Mouse (Mus musculus): Measurements from ENCODE around the gene Dll4.

DNA sequence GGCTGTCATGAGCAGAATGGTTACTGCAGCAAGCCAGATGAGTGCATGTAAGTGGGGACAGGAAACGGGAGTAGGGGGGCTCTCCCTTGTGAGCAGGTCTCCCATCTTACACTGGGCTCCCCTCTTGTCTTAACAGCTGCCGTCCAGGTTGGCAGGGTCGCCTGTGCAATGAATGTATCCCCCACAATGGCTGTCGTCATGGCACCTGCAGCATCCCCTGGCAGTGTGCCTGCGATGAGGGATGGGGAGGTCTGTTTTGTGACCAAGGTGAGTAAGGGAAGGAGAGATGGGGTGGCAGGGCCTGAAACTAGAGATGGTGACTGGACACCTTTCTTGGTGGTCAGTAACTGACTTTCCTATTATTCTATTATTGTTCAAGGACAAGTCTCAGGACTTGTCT, 3.0 kb downstream of the Dll4 start:
- TF ChIP-seq CHD2 (IDR thresholded peaks at IDR 0.05; ENCODE audit: low read depth, low read length): no peak
- TF ChIP-seq HCFC1 (IDR thresholded peaks at IDR 0.05; ENCODE audit: borderline replicate concordance, insufficient read depth, low read length): no peak
- no peak for TF ChIP-seq ZC3H11A (IDR thresholded peaks at IDR 0.05; ENCODE audit: borderline replicate concordance, low read depth, low read length)
- no peak for TF ChIP-seq MAFK (IDR thresholded peaks at IDR 0.05; ENCODE audit: insufficient read depth, low read depth, low read length)
- TF ChIP-seq ZNF384 (IDR thresholded peaks at IDR 0.05; ENCODE audit: low read depth, low read length): no peak
